Mouse (Mus musculus): ENCODE data around the gene Slc16a2. TPM values are rescaled to one million over a fixed set of nuclear protein-coding genes. Genes with fewer than 3 reads are reported as not detected.
"Not testable (repeated sequence)": the region's sequence is repeated elsewhere in the genome, so short reads cannot be mapped to it uniquely, and the experiment has no call there.

The Slc16a2 gene
- polyA plus RNA-seq, 1 experiment from 2014 or later: 29.4 TPM

DNA sequence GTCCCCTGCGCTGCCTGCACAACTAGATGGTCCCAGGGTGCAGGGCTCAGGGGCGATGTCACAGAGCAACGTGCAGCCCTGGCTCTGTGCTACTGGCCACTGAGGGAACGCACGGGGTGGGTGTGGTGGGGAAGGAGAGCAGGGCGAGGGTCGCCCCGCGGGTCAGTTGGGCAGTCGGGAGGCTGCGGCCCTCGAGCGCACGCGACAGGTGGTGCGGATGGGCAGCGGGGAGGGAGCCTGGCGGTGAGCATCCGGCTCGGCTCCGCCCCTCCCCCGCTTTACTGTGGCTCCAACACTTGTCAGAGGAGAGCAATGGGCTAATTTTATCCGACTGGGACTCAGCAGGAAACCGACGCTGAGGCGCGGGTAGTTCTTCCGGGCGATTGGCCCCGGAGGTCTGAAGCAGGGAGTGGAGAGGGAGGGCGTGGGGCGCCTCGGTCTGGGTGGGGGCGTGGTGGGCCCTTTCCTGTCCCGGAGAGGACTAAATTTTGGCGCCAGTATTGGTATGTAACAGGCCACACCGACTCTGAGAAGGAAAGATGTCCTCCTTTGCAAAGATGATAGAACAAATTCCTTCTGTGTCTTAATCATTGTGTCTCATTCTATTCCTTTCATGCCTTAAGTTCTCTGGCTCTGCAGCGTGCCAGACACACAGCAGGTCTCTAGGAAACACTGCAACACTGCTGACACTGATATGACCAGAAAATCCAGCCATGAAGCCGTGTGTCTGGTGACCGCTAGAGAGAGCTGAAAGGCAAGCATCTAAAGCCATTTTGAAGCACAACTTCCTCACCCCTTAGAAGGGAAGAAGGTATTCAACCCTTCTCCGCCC, 126.4 kb downstream of the Slc16a2 start:
- peaks cover 57% of the 10 kb centered on the region for H3K27me3 ChIP-seq
- H3K4me3 ChIP-seq (replicated peaks): peak overlapping the region; percentile 42
- ATAC-seq (ENCODE audit: insufficient number of reproducible peaks, low FRiP score, low TSS enrichment, low read depth): peak; percentile 75; the same call in 1 of the 2 replicates
- H3K9me3 ChIP-seq (replicated peaks): no peaks in the 10 kb centered on the region
- WGBS: 1% methylated on average over 40 of the region's 41 CpGs
- H3K9ac ChIP-seq: no peak overlapping the region
- peak overlapping the region; percentile 73 for H3K4me2 ChIP-seq (replicated peaks)
- H3K27ac ChIP-seq (replicated peaks): peak overlapping the region; percentile 51; the same call in 1 of the 2 replicates
- no peaks in the 10 kb centered on the region for H3K36me3 ChIP-seq
- H3K4me1 ChIP-seq: no peaks in the 10 kb centered on the region; the same call in 1 of the 2 replicates

DNA sequence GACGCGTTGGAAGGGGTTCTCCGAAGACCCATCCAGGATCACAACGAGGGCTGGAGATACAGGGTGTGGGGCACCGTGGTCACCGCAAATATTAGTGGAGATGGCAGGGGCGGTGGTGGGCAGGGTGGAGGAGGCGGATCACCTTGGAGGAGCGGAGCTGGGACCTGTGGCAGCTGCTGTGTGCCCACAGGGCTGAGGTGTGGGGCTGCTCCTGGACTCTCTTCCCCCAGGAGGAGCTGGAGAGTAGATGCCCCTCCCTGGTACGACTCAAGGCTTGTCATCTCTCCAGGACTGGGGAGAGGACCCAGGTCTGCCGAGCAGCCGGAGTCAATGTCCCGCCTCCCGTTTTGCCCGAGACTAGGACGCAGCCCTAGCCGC, 127.0 kb downstream of the Slc16a2 start:
- Histone ChIP-seq H3K4me1 (no peaks in the 10 kb centered on the region; the same call in 1 of the 2 replicates), H3K36me3 (no peaks in the 10 kb centered on the region), H3K4me2 (replicated peaks) (peak overlapping the region; percentile 73), H3K27me3 (peaks cover 56% of the 10 kb centered on the region), H3K27ac (replicated peaks) (no peak overlapping the region), H3K9me3 (replicated peaks) (no peaks in the 10 kb centered on the region), H3K4me3 (replicated peaks) (peak overlapping the region; percentile 42), H3K9ac (no peak overlapping the region)
- 7% methylated on average over 17 of the region's 17 CpGs for WGBS
- peak; percentile 32; the same call in 1 of the 2 replicates for ATAC-seq (ENCODE audit: insufficient number of reproducible peaks, low FRiP score, low TSS enrichment, low read depth)

DNA sequence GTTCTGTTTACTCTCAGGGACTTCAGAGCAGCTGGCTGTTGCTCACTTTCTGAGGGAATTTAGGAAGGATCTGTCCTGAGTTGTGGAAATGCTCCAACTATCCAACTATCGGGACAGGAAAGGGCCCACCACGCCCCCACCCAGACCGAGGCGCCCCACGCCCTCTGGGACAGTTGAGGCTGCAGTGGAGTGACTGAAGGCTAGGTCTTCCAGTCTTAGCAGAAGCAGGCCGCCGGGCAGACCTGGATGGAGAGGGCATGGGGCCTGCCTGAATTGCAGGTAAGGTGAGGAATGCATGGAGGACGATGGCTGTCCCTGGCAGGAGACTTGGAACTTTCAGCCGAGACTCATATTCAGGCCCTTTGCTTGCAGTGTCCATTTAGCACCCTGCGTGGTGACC, 127.4 kb downstream of the Slc16a2 start:
- Histone ChIP-seq H3K9me3 (replicated peaks) (no peaks in the 10 kb centered on the region), H3K4me2 (replicated peaks) (peak overlapping the region; percentile 73), H3K27ac (replicated peaks) (no peak overlapping the region), H3K27me3 (peaks cover 59% of the 10 kb centered on the region), H3K36me3 (no peaks in the 10 kb centered on the region), H3K4me3 (replicated peaks) (peak overlapping the region; percentile 42; the same call in 1 of the 2 replicates), H3K9ac (no peak overlapping the region), H3K4me1 (no peaks in the 10 kb centered on the region; the same call in 1 of the 2 replicates)
- WGBS: 30% methylated on average over 10 of the region's 10 CpGs
- ATAC-seq (ENCODE audit: insufficient number of reproducible peaks, low FRiP score, low TSS enrichment, low read depth): no peak

DNA sequence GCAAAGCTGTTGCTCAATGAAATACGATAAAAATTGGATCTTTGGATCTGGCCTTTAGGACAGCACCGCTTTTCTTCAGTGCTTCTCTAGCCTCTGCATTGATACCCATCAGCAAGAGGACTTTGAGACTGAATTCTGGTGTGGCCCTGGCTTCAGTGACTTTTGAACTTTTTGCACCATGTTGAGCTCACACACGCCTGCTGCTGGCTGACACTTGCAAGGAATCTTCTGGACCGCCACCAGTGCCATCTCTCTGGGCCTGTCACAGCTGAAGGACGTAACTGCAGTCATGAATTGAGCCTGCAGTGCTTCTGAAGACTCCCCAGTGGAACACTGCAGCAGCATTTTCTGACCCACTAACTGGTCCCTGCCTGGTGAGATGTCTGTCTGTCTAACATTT, 128.9 kb downstream of the Slc16a2 start:
- Histone ChIP-seq H3K36me3 (no peaks in the 10 kb centered on the region), H3K4me1 (no peaks in the 10 kb centered on the region; the same call in 1 of the 2 replicates), H3K4me3 (replicated peaks) (no peak overlapping the region), H3K27ac (replicated peaks) (no peak overlapping the region), H3K9ac (no peak overlapping the region), H3K27me3 (peaks cover 54% of the 10 kb centered on the region), H3K9me3 (replicated peaks) (no peaks in the 10 kb centered on the region), H3K4me2 (replicated peaks) (no peak overlapping the region)
- no peak for ATAC-seq (ENCODE audit: insufficient number of reproducible peaks, low FRiP score, low TSS enrichment, low read depth)
- 86% methylated on average over 5 of the region's 5 CpGs for WGBS

DNA sequence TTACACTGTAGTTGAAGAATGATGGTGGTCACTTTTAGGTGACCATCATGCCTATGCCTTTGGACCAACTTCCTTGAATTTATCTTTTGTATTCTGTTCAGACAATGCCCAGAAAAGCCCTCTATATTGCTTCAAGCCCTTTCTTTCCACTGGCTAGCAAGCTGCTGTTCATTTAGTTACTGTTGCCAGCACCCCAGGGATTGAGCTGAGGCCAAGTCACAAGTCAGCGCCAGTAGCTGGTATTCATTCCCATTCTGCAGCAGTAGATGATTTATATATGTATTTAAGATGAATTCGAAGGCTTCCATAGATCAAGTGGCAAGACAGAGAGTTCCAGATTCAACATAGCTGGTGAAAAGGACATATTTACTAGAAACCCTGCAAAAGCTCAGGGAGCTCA, 133.2 kb downstream of the Slc16a2 start:
- H3K36me3 ChIP-seq: no peaks in the 10 kb centered on the region
- no peak overlapping the region for H3K4me2 ChIP-seq (replicated peaks)
- no peaks in the 10 kb centered on the region for H3K4me1 ChIP-seq
- peaks cover 24% of the 10 kb centered on the region for H3K27me3 ChIP-seq
- H3K4me3 ChIP-seq (replicated peaks): no peak overlapping the region
- no peak overlapping the region for H3K27ac ChIP-seq (replicated peaks)
- 79% methylated on average over 2 of the region's 2 CpGs for WGBS
- ATAC-seq (ENCODE audit: insufficient number of reproducible peaks, low FRiP score, low TSS enrichment, low read depth): no peak
- no peaks in the 10 kb centered on the region for H3K9me3 ChIP-seq (replicated peaks)
- H3K9ac ChIP-seq: no peak overlapping the region

DNA sequence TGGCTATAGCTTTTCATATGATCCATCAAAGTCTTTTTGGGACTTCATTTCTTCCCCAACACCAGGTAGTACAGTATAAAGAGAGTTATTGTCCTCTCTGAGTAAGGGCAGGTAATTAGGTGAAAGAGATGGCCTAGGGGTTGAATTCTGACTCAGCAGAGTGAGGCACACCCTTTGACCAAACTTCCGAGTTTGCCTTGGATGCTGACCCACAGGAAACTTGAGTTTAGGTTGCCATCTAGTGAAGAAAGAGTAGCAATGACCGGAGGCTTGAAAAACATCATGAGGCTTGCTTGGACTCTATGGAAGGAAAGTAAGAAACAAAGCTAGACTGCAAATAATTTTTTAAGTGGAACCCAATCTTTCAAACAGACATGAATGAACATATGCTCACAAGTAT, 147.1 kb downstream of the Slc16a2 start:
- Histone ChIP-seq H3K9me3 (replicated peaks) (no peaks in the 10 kb centered on the region), H3K4me3 (replicated peaks) (no peak overlapping the region), H3K4me1 (no peaks in the 10 kb centered on the region), H3K36me3 (no peaks in the 10 kb centered on the region), H3K27me3 (no peaks in the 10 kb centered on the region), H3K9ac (no peak overlapping the region), H3K4me2 (replicated peaks) (no peak overlapping the region), H3K27ac (replicated peaks) (no peak overlapping the region)
- 25% methylated on average over 2 of the region's 2 CpGs for WGBS
- ATAC-seq (ENCODE audit: insufficient number of reproducible peaks, low FRiP score, low TSS enrichment, low read depth): no peak

DNA sequence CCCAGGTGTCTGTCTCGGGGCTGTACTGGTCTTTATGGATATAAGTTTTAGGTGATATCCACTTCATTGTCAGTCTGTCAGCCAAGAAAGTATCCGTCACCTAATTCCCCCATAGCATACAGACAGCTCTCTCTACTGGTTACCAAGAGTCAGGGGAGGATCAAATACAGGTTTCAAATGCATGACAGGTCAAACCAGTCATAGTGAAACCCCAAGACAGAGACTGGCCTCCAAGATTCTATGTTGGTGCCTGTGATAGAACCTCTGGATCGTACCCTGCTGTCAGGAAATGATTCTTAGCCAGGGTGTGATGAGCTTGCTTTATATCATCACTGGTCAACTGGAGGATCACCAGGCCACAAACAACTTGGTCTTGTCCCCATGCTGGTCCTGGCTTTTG, 148.0 kb downstream of the Slc16a2 start:
- Histone ChIP-seq H3K4me2 (replicated peaks) (no peak overlapping the region), H3K27me3 (no peaks in the 10 kb centered on the region), H3K4me1 (no peaks in the 10 kb centered on the region), H3K9ac (no peak overlapping the region), H3K36me3 (no peaks in the 10 kb centered on the region), H3K9me3 (replicated peaks) (no peaks in the 10 kb centered on the region), H3K27ac (replicated peaks) (no peak overlapping the region), H3K4me3 (replicated peaks) (no peak overlapping the region)
- WGBS: 79% methylated on average over 3 of the region's 3 CpGs
- no peak for ATAC-seq (ENCODE audit: insufficient number of reproducible peaks, low FRiP score, low TSS enrichment, low read depth)

DNA sequence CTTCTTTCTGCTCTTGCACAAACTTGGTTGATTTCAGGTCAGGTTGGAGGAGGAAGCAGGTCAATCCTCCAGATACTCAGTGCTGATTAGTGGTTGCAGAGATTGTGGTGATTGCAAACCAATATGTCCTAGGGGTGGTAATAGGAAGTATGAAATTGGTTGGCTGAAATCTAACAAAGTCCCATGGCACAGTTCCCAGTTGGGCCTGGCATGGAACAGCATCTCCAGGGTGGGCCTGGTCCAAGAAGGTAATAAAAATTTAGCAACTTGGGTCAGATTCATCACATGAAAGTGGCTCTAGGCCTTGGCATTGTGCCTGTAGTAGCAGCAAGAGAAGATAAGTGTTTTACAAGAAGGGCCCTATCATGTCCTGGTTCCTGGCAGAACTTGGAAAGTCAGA, 151.5 kb downstream of the Slc16a2 start:
- no peak for ATAC-seq (ENCODE audit: insufficient number of reproducible peaks, low FRiP score, low TSS enrichment, low read depth)
- no peaks in the 10 kb centered on the region for H3K9me3 ChIP-seq (replicated peaks)
- no peak overlapping the region for H3K27ac ChIP-seq (replicated peaks)
- no peak overlapping the region for H3K9ac ChIP-seq
- H3K4me2 ChIP-seq (replicated peaks): no peak overlapping the region
- no peak overlapping the region for H3K4me3 ChIP-seq (replicated peaks)
- H3K36me3 ChIP-seq: no peaks in the 10 kb centered on the region
- no peaks in the 10 kb centered on the region for H3K4me1 ChIP-seq
- H3K27me3 ChIP-seq: no peaks in the 10 kb centered on the region

DNA sequence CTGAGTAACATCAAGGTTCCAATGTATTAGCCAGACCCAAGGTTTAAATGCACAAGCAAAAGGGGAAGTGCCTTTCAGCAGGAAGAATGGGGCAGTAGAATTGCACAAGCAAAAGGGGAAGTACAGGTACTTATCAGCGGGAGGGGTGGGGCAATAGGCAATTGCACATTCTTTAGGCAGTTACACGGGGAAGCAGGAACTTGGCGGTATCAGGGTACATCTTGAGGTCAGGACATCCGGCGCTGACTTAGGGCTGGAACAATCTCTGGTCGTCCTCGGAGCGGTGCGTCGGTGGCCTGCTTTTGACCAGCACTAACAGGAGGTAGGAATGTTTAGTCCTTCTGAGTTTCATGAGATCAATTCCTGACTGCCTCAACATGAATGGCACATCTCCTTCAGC, 157.3 kb downstream of the Slc16a2 start:
- H3K36me3 ChIP-seq; H3K4me3 ChIP-seq (replicated peaks); ATAC-seq (ENCODE audit: insufficient number of reproducible peaks, low FRiP score, low TSS enrichment, low read depth); H3K4me2 ChIP-seq (replicated peaks); H3K4me1 ChIP-seq; H3K27me3 ChIP-seq; H3K9ac ChIP-seq; H3K9me3 ChIP-seq (replicated peaks); H3K27ac ChIP-seq (replicated peaks): not testable (repeated sequence)
- WGBS: 85% methylated on average over 10 of the region's 10 CpGs

DNA sequence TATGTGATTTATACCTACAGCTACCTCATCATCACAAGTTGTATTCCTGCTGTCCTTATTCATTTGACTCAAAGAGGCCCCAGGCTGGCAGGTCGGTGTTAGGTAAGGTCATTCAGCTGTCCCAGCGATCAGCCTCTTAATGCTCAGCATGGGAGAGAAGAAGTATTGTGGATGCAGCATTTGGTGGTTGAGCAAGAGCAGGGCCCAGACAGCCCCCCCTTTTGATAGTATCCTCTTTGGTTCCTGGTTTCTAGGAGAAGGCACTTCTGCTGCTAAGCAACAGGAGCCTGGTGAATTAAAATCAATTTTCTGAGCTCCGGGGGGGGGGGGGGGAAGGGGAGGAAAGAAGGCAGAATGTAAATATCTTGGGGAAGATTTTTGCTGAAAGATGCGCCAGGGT, 162.8 kb downstream of the Slc16a2 start:
- H3K36me3 ChIP-seq: no peaks in the 10 kb centered on the region
- H3K27me3 ChIP-seq: no peaks in the 10 kb centered on the region; the same call in 1 of the 2 replicates
- no peak overlapping the region for H3K27ac ChIP-seq (replicated peaks)
- H3K9me3 ChIP-seq (replicated peaks): no peaks in the 10 kb centered on the region
- 72% methylated on average over 4 of the region's 4 CpGs for WGBS
- no peak overlapping the region for H3K9ac ChIP-seq
- H3K4me3 ChIP-seq (replicated peaks): no peak overlapping the region
- ATAC-seq (ENCODE audit: insufficient number of reproducible peaks, low FRiP score, low TSS enrichment, low read depth): no peak
- H3K4me2 ChIP-seq (replicated peaks): no peak overlapping the region
- no peaks in the 10 kb centered on the region for H3K4me1 ChIP-seq

DNA sequence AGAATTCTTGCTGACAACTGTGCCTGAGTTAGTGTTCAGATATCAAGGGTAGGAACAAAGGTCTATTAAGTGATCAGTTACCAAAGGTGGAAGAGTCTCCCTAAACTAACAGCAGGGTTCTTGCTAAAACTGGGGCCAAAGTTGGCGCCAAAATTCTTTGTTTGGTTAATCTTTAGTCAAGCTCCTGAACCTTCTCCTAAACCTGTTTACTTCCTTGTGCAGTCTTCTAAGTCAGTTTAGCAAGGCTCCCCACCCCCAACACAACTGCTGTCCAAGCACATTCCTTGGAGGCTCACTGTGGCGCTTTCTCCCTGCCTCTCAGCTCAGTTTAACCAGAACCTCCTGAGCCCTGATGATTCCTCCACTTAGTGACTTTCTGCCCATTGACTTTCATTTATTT, 168.8 kb downstream of the Slc16a2 start:
- H3K4me1 ChIP-seq: no peaks in the 10 kb centered on the region
- H3K36me3 ChIP-seq: no peaks in the 10 kb centered on the region
- ATAC-seq (ENCODE audit: insufficient number of reproducible peaks, low FRiP score, low TSS enrichment, low read depth): no peak
- no peak overlapping the region for H3K27ac ChIP-seq (replicated peaks)
- no peaks in the 10 kb centered on the region for H3K27me3 ChIP-seq
- no peaks in the 10 kb centered on the region for H3K9me3 ChIP-seq (replicated peaks)
- no peak overlapping the region for H3K9ac ChIP-seq
- 12% methylated on average over 2 of the region's 2 CpGs for WGBS
- H3K4me3 ChIP-seq (replicated peaks): no peak overlapping the region
- H3K4me2 ChIP-seq (replicated peaks): no peak overlapping the region

DNA sequence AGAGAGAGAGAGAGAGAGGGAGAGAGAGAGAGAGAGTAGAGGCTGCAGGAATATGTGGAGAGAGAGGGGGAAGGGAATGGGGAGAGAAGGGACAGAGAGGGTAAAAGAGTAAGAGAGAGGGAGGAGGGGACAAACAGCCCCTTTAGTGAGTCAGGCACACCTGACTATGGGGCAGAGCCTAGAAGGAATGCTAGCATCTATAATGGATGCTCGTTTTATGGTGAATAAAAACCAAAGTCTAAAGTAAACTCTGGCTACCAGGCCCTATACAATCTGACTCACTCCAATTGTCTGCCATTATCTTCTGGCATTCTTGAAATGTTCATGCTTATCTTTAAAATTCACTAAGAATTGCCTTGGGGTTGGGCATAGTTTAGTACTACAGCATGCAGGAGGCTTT, 169.7 kb downstream of the Slc16a2 start:
- no peak for ATAC-seq (ENCODE audit: insufficient number of reproducible peaks, low FRiP score, low TSS enrichment, low read depth)
- no peak overlapping the region for H3K4me2 ChIP-seq (replicated peaks)
- H3K4me1 ChIP-seq: no peaks in the 10 kb centered on the region
- H3K27me3 ChIP-seq: no peaks in the 10 kb centered on the region
- no peaks in the 10 kb centered on the region for H3K36me3 ChIP-seq
- H3K9ac ChIP-seq: no peak overlapping the region
- no peaks in the 10 kb centered on the region for H3K9me3 ChIP-seq (replicated peaks)
- no peak overlapping the region for H3K27ac ChIP-seq (replicated peaks)
- 57% methylated on average over 1 of the region's 1 CpGs for WGBS
- H3K4me3 ChIP-seq (replicated peaks): no peak overlapping the region

Measured in embryonic facial prominence, embryonic 15.5 days (tissue).